Mouse (Mus musculus) natural killer cell, adult 2 months (primary cell): ENCODE measurements at regions not wholly inside any gene's neighbourhood (a gene's known extent, or its start where the extent isn't known, plus 50 kb on each side); places are given as distances from the start of the nearest gene placed in this dataset.
A peak's percentile ranks its signal among the peaks of the same experiment; 100 is the strongest.

Source experiments
- DNase-seq, 2 experiments: peaks; one replicate each; pipeline ENCODE4 v3.0.0; 2022; ENCODE audit warnings: low spot score in 2 of 2

DNA sequence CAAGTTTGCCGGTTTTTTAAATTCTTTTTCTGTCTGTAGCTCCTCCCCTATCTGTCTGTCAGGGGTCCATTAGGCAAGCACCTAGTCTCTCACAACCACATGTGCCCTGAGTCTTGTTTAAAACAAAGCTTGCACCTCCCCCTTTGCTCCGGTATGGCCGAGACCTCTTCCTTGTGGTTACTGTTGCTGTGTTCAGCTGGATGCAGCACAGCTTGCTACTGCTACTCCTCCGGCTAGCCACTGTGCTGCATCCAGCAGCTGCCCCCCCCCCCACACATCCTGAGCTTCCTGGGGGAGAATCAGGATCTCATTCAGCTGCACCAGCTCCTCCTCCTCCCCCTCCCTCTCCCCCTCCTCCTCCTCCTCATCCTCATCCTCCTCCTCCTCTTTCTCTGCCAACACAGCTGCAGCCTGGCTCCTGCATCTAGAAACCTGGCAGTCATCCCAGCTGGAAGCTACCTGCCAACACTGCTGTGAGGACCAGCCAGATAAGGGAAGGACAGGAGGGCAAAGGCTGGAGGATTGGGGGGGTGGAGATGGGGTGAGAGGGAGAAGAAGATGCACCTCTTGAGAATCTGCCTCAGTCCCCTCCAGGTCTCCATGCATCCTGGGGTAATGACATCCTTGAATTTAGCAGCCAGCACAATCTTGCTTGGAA, 114.8 kb upstream of the Tmem260 start:
- DNase-seq = no peak

DNA sequence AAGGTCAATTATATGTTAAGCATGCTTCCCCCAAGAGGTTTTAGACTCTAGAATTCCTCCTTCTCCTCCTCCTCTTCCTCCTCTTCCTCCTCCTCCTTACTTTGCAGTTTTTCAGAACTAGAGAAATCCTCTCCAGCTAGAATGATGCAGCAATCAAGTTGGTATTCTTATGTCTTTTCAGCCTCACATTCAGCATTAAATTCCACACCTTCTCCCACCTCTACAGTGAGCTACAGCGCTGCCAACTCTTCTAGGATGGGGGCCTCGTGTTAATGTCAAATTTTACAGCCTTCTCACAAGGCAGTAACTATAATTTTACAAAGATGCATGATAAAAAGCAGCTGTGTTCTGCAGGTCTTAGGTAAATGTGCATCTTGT, 114.3 kb upstream of the Tmem260 start:
- DNase-seq = no peak

DNA sequence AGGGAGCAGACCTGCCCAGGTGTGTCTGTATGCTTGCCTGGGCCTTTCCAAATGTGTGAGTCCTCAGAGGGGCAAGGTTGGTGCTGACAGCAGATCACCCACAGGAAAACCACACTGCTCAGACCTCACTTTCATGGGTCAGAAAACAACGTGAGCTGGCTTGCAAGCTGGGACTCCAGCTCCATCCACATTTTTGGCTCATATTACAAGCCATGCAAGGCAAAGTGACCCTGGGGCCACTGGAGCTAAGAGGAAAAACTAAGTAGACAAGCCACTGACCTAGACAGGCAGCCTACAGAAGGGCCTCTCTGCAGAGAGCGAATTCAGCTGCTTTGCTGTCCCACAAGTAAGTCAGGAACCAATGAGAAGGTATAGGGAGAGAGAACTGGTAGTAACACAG, 113.7 kb upstream of the Tmem260 start:
- no peak for DNase-seq

DNA sequence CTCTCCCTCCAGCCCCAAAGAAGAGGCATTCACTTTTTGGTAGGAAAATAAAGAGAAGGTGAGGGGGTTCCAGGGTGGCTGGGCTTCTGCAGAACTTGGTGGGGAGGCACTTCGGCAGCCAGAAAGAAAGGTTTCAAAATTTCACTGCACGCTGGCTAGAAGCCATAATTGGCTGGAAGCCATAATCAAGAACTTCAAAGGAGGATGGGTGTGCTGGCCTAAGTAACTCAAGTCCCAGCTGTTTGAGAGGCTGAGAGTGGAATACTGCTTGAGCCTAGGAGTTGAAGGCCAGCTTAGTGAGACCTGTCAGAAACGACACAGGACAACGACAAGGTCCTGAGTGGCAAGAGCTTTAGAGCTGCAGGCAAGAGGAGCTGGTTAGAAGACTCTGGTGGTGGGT, 113.3 kb upstream of the Tmem260 start:
- DNase-seq = no peak

DNA sequence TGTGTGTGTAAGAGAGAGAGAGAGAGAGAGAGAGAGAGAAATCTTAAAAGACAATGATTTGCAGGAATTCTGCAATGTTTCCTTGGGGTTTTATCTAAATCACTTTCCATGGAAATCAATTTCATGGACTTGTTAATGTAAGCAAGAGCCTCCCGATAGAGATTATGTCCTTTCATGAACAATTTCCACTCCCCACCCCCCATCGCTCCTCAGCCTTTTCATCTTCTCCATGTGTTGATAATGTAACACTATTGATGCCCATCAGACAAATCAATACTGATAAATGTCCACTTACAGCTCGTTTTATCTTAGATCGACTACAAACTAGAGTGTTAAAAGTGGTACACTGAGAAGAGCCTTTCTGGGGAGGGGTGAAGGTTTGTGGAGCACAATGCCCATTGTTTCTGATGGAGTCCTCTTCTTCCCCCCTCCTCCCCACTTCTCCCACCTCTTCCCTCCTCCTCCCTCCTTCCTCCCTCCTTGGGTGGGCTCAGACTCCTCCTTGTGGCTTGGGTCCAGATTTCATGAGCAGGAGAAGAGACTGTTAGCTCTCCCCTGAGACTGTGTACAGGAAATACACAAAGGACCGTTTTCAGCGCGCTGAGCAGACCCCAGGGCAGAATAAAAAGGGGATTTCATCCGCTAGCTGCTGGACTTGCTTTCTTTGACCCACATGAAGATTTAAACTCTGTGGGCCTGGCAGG, 111.7 kb upstream of the Tmem260 start:
- DNase-seq = no peak

DNA sequence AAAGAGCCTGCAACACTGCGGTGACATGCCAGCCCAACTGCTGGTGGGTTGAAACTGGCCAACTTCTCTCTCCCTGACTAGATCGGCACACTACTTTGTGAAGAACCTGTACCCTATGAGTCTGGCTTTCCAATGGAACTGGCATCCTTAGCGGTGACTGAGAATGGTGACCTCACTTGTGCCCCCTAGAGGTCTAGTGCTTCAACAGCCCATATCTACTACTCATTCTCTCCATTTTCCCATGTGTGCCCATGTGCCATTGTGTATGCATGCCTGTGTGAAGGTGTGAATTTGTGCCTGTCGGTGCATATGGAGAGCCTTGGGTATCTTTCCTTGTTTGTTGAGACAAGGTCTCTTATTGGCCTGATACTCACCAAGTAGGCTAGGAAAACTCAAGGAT, 106.5 kb upstream of the Tmem260 start:
- no peak for DNase-seq

DNA sequence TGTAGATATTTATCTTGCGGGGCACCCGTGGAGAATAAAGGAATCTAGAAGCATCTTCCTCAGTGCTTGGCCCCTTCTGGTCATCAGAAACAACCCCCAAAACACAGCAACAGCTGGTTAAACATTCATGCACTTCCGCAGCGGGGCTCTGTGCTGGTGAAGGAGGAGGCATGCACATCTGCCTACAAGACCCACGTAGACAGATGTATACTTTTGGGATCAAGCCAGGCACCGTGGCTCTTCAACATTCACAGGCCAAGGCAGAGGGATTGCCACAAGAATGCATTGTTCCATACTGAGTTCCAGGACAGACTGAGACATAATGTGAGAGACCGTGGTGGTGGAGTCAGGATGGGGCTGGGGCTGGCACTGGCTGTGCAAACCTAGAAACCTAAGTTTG, 103.0 kb upstream of the Tmem260 start:
- DNase-seq = no peak

DNA sequence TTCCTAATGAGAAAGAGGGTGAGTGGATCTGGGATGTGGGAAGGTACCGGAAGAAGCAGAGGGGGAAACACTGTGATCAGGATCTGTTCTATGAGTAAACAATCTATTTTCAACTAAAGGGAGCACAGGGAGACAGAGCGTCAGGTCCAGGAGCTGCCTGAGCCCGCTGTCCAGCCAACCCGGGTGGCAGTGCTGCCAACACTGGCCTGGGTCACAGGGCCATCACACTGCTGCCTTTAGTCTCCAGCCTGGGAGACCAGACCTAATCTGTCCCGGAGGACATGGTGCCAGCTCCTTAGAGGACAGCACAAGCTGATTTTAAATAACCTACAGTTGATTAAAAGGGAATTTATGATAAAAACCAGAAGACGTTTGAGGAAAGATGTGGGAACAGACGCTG, 100.0 kb upstream of the Tmem260 start:
- no peak for DNase-seq

DNA sequence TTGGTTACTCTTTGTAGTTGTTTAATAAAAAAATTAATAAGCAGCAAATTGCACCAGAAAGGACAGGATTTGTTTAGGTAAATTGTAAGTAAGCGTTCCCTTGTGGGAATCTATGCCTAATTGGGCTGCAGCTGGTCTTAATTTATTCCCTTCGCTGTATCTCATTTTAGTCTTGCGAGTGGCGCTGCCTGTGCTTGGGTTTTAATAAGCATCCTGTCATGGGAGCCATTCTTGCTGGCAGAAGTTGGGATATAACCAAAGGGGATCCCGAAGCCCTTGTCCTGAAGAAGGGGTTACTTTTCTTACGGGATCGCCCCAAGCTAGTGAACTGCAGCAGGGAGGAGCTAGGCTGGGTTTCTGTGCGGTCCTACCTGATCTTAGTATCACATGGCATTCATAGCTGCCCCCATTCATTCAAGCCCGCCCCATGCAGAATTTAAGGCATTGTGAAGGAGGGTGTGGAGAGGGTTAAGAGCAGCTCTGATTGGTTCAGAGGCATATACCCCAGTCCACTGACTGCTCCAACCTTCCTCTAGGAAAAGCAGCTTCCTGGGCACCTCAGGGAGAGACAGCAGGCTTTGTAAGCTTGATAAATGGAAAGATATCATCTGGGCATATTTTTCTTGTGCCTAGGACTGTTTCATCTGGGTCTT, 96.4 kb upstream of the Tmem260 start:
- no peak for DNase-seq

DNA sequence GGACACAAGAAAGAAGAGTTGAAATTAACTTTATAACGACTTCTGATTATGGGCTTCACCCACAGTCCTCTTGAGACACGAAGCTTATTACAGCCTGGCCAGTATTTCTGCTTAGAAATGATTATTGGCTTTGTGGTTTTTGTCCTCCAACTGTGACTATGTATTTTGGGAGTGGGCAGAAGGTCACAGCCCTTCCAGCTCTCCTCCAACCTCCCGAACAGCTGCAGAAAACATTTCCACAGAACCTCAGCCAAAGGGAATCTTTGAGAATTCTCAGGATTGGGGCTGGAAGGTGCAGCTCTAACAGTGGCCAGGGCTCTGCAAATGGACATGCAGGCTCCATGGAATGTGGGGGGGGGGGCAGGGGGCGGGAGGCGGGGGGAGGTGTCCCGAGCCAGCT, 94.3 kb upstream of the Tmem260 start:
- DNase-seq = no peak

DNA sequence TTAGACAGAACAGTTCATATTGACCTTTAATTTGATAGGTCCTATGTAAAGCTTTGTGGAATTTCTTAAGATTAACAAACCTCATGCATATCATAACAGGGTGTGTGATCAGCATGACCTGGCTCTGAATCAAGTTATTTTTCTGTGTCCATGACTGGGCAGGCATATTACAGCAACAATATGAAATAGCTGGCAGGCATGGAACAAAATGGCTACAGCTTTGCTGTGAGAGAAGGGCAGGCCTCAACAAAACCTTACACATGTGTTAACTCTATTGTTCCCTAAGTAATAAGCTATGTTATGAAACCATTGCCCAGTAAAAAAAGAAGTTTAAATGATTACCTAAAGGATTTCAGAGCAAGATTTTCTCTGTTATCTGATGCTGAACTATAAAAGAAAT, 93.1 kb upstream of the Tmem260 start:
- DNase-seq = no peak

DNA sequence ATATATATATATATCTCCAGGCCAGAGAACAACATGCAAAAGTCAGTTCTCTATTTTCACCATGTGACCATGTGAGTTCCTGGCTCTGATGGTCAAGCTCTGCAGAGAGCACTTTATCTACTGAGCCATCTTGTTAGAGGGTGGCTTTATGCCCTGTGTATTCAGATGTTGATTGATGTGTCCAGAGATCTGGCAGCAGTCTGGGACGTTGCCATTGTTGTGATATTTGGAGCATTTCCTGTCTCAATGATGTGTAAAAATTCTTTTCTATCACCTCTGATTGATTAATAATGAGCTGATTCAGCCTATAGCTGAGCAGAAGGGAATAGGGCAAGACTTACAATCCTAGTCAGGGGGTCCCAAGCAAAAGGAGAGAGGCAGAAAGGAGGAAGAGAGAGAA, 91.7 kb upstream of the Tmem260 start:
- DNase-seq = no peak

DNA sequence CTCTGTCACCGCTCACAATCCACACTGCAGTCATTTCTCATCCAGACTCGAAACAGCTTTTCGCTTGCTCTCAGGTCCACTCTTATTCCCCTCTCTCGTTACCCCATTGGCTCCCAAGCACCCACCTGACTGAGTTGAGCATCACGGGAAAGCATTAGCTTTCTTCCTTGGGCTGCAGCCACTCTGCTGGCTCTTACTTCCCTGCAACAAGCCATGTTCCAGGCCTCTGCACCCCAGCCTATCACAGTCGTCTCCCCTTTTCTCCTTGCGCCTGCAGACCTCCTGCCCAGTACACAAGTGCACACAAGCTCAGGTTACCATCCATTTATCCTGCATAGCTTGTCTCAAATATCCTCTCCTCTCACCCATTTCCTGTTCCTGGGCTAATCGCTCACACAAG, 88.5 kb upstream of the Tmem260 start:
- no peak for DNase-seq

DNA sequence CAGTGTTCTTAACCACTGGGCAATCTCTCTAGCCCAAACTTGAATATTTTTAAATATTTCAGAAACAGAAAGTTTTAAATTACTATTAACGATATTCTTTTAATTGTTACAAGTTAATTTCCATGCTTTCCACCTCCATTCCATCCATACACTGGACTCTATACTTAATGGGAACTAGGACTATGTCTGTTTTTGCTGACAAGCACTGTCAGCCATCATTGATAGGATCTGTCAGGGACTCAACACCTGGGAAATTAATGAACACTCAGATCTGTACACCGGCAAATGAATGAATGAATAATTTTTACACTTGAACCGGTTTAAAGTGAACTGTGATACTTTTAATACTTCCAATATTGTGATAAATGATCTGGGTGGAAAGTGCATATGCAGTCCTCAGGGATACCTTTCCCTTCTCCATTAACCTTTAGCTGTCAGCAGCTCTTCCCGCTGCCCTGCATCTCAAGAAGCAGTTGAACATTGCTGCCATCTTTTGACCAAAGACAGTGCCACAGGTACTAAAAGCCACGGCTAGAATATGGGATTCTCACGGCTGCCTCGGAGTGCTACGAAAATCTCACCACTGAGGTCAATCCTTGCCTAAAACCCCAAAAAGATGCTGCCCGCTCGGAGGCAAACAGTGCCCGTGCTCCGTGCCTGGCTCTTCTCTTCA, 87.3 kb upstream of the Tmem260 start:
- no peak for DNase-seq

DNA sequence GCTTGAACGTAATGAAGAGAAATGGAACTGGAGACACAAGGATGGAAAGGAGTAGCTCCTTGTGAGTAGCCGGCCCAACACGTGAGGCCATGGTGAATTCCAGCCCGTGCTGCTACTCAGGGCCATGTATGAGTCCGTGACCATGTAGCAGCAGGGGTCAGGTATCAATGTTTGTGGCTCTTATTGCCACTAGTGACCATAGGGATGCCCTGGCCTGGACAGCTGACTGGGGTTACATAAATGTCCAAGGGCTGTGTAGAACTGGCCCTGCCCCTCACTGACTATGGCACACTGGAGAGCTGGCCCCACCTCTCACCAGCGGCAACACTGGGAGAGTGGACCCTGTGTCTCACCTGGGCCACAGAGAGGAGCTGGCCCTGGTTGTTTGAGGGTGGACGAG, 84.1 kb upstream of the Tmem260 start:
- DNase-seq = no peak

DNA sequence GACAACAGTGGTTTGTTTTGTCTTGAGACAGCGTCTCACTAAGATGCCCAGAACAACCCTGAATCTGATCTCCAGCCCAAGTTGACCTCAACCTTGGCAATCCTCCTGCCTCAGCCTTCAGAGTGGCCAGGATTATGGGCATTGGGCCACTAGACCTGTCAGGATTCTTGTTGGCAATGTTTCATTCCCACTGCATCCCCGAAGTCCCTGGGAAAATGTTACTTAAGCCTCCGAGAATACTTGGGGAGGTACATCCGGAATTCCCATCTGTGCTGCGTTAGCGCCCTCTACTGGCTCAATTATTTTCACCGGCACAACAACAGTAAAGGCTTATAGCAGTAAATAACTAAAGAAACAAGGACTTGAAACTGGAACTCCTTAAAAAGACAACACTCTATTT, 78.9 kb upstream of the Tmem260 start:
- peak; percentile 16 to 24 for DNase-seq

DNA sequence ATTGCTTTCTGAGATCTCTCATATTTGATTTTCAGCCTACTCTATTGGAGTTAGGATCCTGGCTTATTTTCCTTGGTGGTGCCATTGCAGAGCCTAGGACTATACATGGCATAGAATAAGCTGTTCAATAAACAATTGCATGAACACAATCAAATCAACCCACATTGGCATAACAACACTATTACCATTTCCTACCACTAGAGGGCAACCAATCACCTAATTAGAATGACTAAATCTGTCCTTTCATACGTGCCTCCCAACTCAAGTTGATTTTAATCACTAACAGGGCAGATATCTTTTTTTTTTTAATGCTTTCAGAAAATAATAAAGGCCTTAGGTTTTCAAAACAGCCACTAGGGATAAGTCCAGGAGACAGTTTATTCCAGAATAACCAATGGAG, 75.6 kb upstream of the Tmem260 start:
- peak; percentile 9 to 15 for DNase-seq

DNA sequence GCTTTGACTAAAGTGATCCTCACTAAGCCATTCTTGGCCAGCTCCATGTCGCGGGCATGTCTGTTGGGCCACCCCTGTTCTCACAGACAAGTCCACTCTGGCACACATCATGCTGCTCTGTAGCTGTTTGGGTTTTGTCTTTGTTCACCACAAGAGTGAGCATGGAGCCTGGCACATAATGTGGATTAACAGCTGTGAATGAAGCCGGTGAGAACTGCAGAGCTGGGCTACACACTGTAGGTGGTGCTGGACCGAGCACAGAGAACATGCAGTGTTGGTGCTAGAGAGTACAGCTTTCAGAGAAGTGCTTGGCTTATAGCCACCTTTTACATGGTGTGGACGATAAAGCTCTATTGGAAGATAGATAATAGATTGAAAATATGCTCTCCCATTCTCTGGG, 74.2 kb upstream of the Tmem260 start:
- DNase-seq = no peak

DNA sequence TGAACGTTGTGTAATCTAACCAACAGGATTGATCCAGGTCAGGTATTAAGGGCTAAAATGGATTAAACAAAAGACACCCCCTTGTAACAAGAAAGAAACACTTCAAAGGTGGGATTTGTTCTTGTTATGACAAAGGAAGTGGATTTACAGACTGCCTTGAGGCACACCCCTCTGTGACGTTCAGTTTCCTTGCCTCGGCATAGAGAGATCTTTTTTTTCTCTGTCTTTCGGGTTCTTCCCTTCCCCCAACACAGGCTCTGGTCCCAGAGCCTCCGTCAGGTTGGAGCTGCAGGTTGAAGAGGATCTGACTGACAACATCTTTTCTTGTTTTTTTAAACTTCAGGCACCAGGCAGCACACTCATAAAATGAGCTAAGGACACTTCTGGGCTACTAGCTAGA, 69.8 kb upstream of the Tmem260 start:
- DNase-seq = no peak
